Mouse (Mus musculus) retina, postnatal 7 days (tissue): Measurements from ENCODE around the gene Sun2.
A peak's percentile ranks its signal among the peaks of the same experiment; 100 is the strongest.

ENCODE experiments used
- DNase-seq: peaks from one replicate; pipeline ENCODE4 v3.0.0-alpha.2; 2012; ENCODE audit warnings: low read depth, low spot score

The Sun2 gene

GRCm38 (mm10) chr15:79741921-79742705, at the start of gene Sun2:
TSS of gene Sun2 (minus strand) at chr15:79742536.
- DNase-seq, result peak; percentile 83

GRCm38 (mm10) chr15:79791502-79791901, 49.2 kb upstream of the Sun2 start:
- no peak for DNase-seq

- no peak for DNase-seq
Observed at GRCm38 (mm10) chr15:79790905-79791304, 48.6 kb upstream of the Sun2 start.

- DNase-seq, result no peak
Observed at GRCm38 (mm10) chr15:79790111-79790510, 47.8 kb upstream of the Sun2 start.

GRCm38 (mm10) chr15:79787815-79788214, 45.5 kb upstream of the Sun2 start:
- DNase-seq, result no peak

- no peak for DNase-seq
Observed at GRCm38 (mm10) chr15:79785056-79785455, 42.7 kb upstream of the Sun2 start.

GRCm38 (mm10) chr15:79777749-79778148, 35.4 kb upstream of the Sun2 start, which contains the start of gene Dnal4:
TSS of gene Dnal4 (minus strand) at chr15:79777849.
- DNase-seq, result no peak

- no peak for DNase-seq
Observed at GRCm38 (mm10) chr15:79775662-79776061, 33.3 kb upstream of the Sun2 start.

- DNase-seq, result peak; percentile 96
Observed at GRCm38 (mm10) chr15:79774117-79775027, 32.0 kb upstream of the Sun2 start.

GRCm38 (mm10) chr15:79770629-79771240, 28.4 kb upstream of the Sun2 start:
- no peak for DNase-seq

GRCm38 (mm10) chr15:79768302-79768701, 26.0 kb upstream of the Sun2 start:
- DNase-seq, result no peak

GRCm38 (mm10) chr15:79767327-79767961, 25.1 kb upstream of the Sun2 start:
- DNase-seq, result no peak

GRCm38 (mm10) chr15:79766586-79767071, 24.3 kb upstream of the Sun2 start:
- no peak for DNase-seq

- no peak for DNase-seq
Observed at GRCm38 (mm10) chr15:79766168-79766567, 23.8 kb upstream of the Sun2 start.

- no peak for DNase-seq
Observed at GRCm38 (mm10) chr15:79765361-79765760, 23.0 kb upstream of the Sun2 start.

GRCm38 (mm10) chr15:79764539-79765267, 22.4 kb upstream of the Sun2 start:
- no peak for DNase-seq

- no peak for DNase-seq
Observed at GRCm38 (mm10) chr15:79763601-79764246, 21.4 kb upstream of the Sun2 start.

- no peak for DNase-seq
Observed at GRCm38 (mm10) chr15:79763001-79763400, 20.7 kb upstream of the Sun2 start.

- no peak for DNase-seq
Observed at GRCm38 (mm10) chr15:79760956-79761355, 18.6 kb upstream of the Sun2 start.

GRCm38 (mm10) chr15:79757118-79757517, 14.8 kb upstream of the Sun2 start:
- no peak for DNase-seq
